Mouse (Mus musculus) erythroid progenitor cell, adult 5-6 weeks (primary cell): ENCODE measurements at regions not wholly inside any gene's neighbourhood (a gene's known extent, or its start where the extent isn't known, plus 50 kb on each side); places are given as distances from the start of the nearest gene placed in this dataset.

ENCODE experiments used
- ATAC-seq: replicated peaks from 2 replicates; pipeline ENCODE4 v1.8.0; 2016; ENCODE audit warnings: moderate number of reproducible peaks, mild to moderate bottlenecking, moderate TSS enrichment, inconsistent platforms; ENCODE audit not compliant: poor library complexity, low FRiP score, severe bottlenecking

- no peak for ATAC-seq
Measured at GRCm38 (mm10) chr3:61247344-61247743, 114.1 kb upstream of the Rap2b start.

GRCm38 (mm10) chr3:61255232-61255631 is 106.2 kb upstream of the Rap2b start:
- ATAC-seq = no peak

GRCm38 (mm10) chr3:61255643-61256042 is 105.8 kb upstream of the Rap2b start:
- ATAC-seq = no peak

- ATAC-seq = no peak
Measured at GRCm38 (mm10) chr3:61268453-61269335, 92.7 kb upstream of the Rap2b start.

GRCm38 (mm10) chr3:61285924-61286520 is 75.4 kb upstream of the Rap2b start:
- no peak for ATAC-seq

GRCm38 (mm10) chr3:61288195-61288594 is 73.2 kb upstream of the Rap2b start:
- no peak for ATAC-seq

GRCm38 (mm10) chr3:61294855-61295254 is 66.6 kb upstream of the Rap2b start:
- ATAC-seq = no peak

- no peak for ATAC-seq
Measured at GRCm38 (mm10) chr3:61297290-61297689, 64.1 kb upstream of the Rap2b start.

GRCm38 (mm10) chr3:61302214-61302613 is 59.2 kb upstream of the Rap2b start:
- ATAC-seq = no peak

GRCm38 (mm10) chr3:61303485-61303884 is 58.0 kb upstream of the Rap2b start:
- ATAC-seq = no peak

- ATAC-seq = no peak
Measured at GRCm38 (mm10) chr3:61306306-61306705, 55.1 kb upstream of the Rap2b start.

GRCm38 (mm10) chr3:61308764-61309163 is 52.7 kb upstream of the Rap2b start:
- no peak for ATAC-seq

- ATAC-seq = no peak
Measured at GRCm38 (mm10) chr3:61309197-61309596, 52.2 kb upstream of the Rap2b start.
